Mouse (Mus musculus) C2C12 (cell line): Measurements from ENCODE around the gene Tenm1.

ENCODE experiments used
- CTCF ChIP-seq: IDR thresholded peaks from one replicate; pipeline ENCODE4 v1.5.1; 2011; ENCODE audit not compliant: control insufficient read depth, insufficient read depth, insufficient read length
- MAX ChIP-seq: IDR thresholded peaks from one replicate; pipeline ENCODE4 v1.6.1; 2011; ENCODE audit warnings: mild to moderate bottlenecking, control low read depth

- no peak for TF ChIP-seq CTCF
- TF ChIP-seq MAX: no peak
These were observed at the start of gene Tenm1 for GRCm38 (mm10) chrX:43428855-43429263.
